Mouse (Mus musculus) kidney, postnatal 0 days (tissue): ENCODE measurements at regions not wholly inside any gene's neighbourhood (a gene's known extent, or its start where the extent isn't known, plus 50 kb on each side); places are given as distances from the start of the nearest gene placed in this dataset.

Source experiments
- ATAC-seq: fragments of 200-750 bp; cut with Nextera tagmentation; replicated peaks from 2 replicates; pipeline ENCODE4 v1.8.0; 2017; ENCODE audit warnings: low read depth, moderate number of reproducible peaks, moderate TSS enrichment, moderate library complexity; ENCODE audit not compliant: low FRiP score
- DNase-seq: peaks from one replicate; pipeline ENCODE4 v3.0.0-alpha.2; 2016; ENCODE audit warnings: low spot score
- H3K27ac ChIP-seq: fragments of 300-500 bp; sonication (generic); 2 replicates; pipeline ENCODE4 v1.5.1; 2014; ENCODE audit warnings: mild to moderate bottlenecking
- H3K27me3 ChIP-seq: fragments of 300-500 bp; sonication (generic); 2 replicates; pipeline ENCODE4 v1.6.1; 2014; ENCODE audit warnings: low read length, mixed read lengths; ENCODE audit not compliant: insufficient read depth
- H3K36me3 ChIP-seq: fragments of 300-500 bp; sonication (generic); 2 replicates; pipeline ENCODE4 v1.6.1; 2014; ENCODE audit warnings: low read length, mixed read lengths; ENCODE audit not compliant: insufficient read depth
- H3K4me1 ChIP-seq: fragments of 300-500 bp; sonication (generic); replicated peaks from 2 replicates; pipeline ENCODE4 v1.6.1; 2014; ENCODE audit warnings: antibody characterized with exemption, low read length, mixed read lengths; ENCODE audit not compliant: insufficient read depth
- H3K4me2 ChIP-seq: fragments of 300-500 bp; sonication (generic); 2 replicates; pipeline ENCODE4 v1.6.1; 2014; ENCODE audit warnings: mild to moderate bottlenecking, low read length, moderate library complexity, mixed read lengths
- H3K4me3 ChIP-seq: fragments of 300-500 bp; sonication (generic); replicated peaks from 2 replicates; pipeline ENCODE4 v1.5.1; 2014; ENCODE audit warnings: low read depth, low read length
- H3K9ac ChIP-seq: fragments of 300-500 bp; sonication (generic); 2 replicates; pipeline ENCODE4 v1.6.1; 2014; ENCODE audit warnings: low read depth, low read length
- H3K9me3 ChIP-seq: fragments of 300-500 bp; sonication (generic); replicated peaks from 2 replicates; pipeline ENCODE4 v1.6.1; 2016; ENCODE audit warnings: low read length, inconsistent platforms, mixed read lengths
- CTCF ChIP-seq: IDR thresholded peaks from 2 replicates; pipeline ENCODE4 v1.5.1; 2016; ENCODE audit warnings: antibody characterized with exemption, low read depth, mild to moderate bottlenecking, moderate library complexity
- WGBS: fragments of 180-500 bp; shearing (Covaris S2); extraction: QIAGEN DNeasy Blood & Tissue Kit; methylation state at CpG from one replicate; pipeline ENCODE4 v1.1.7; 2014; 5-methylcytosine and 5-hydroxymethylcytosine counted together

- Histone ChIP-seq H3K9me3 (no peaks in the 10 kb centered on the region), H3K4me2 (no peak overlapping the region), H3K36me3 (no peaks in the 10 kb centered on the region), H3K4me3 (no peak overlapping the region), H3K9ac (no peak overlapping the region), H3K27ac (no peak overlapping the region), H3K27me3 (no peaks in the 10 kb centered on the region), H3K4me1 (no peaks in the 10 kb centered on the region)
- no peak for ATAC-seq
- no peak for TF ChIP-seq CTCF
- no peak for DNase-seq
- WGBS: 68% methylated on average over 1 of the region's 1 CpGs
These were observed 82.6 kb upstream of the Zfp827 start for GRCm38 (mm10) chr8:78945607-78946006.

DNA sequence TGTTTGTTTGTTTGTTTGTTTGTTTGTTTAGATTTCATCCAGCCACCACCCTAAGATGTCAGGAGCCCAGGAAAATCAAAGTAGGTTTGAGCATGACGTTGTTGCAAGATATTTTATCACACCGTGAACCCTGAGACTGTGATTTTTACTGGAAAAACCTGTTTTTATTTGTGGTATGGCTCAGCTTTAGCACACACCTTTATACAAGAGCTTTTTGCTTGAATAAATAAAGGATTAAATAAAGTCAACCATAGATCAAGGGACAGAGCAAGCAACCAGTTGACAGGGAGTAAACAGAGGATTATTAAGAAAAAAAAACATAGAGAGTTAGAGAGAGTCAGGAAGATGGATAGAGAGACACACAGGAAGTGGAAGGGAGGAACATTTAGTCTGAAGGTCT is 82.2 kb upstream of the Zfp827 start:
- no peak for DNase-seq
- TF ChIP-seq CTCF: no peak
- Histone ChIP-seq H3K4me2 (no peak overlapping the region), H3K9me3 (no peaks in the 10 kb centered on the region), H3K9ac (no peak overlapping the region), H3K4me3 (no peak overlapping the region), H3K27ac (no peak overlapping the region), H3K4me1 (no peaks in the 10 kb centered on the region), H3K36me3 (no peaks in the 10 kb centered on the region), H3K27me3 (no peaks in the 10 kb centered on the region)
- ATAC-seq: no peak
- WGBS: 69% methylated on average over 2 of the region's 2 CpGs

- H3K27me3 ChIP-seq: no peaks in the 10 kb centered on the region
- H3K36me3 ChIP-seq: no peaks in the 10 kb centered on the region
- H3K9ac ChIP-seq: no peak overlapping the region
- no peak for DNase-seq
- no peak overlapping the region for H3K27ac ChIP-seq
- no peaks in the 10 kb centered on the region for H3K4me1 ChIP-seq
- 93% methylated on average over 3 of the region's 3 CpGs for WGBS
- ATAC-seq: no peak
- H3K4me2 ChIP-seq: no peak overlapping the region
- TF ChIP-seq CTCF: no peak
- H3K4me3 ChIP-seq: no peak overlapping the region
- H3K9me3 ChIP-seq: no peaks in the 10 kb centered on the region
These were observed 53.2 kb upstream of the Zfp827 start for GRCm38 (mm10) chr8:78975034-78975433.
